Mouse (Mus musculus) ES-E14 (cell line): ENCODE results near the gene Bcam. TPM values are rescaled to one million over a fixed set of nuclear protein-coding genes. Genes with fewer than 3 reads are reported as not detected.

Experiments used
- DNase-seq: peaks from one replicate; pipeline ENCODE4 v3.0.0-alpha.2; 2013; ENCODE audit warnings: low read depth, low spot score
- H3K27ac ChIP-seq: 2 replicates; pipeline ENCODE4 v1.5.1; 2012; ENCODE audit warnings: low read depth, mild to moderate bottlenecking, low read length, moderate library complexity, mixed read lengths; ENCODE audit not compliant: poor library complexity, insufficient read depth, severe bottlenecking
- H3K36me3 ChIP-seq: 2 replicates; pipeline ENCODE4 v1.6.1; 2012; ENCODE audit warnings: mild to moderate bottlenecking, low read length, moderate library complexity, mixed read lengths; ENCODE audit not compliant: control insufficient read depth, poor library complexity, insufficient read depth, severe bottlenecking
- H3K4me1 ChIP-seq, 2 experiments: fragments of 150-350 bp in 1 of 2; sonication (generic) in 1 of 2; 2 replicates each; pipeline ENCODE4 v1.6.1; 2012; ENCODE audit warnings: low read length in 2 of 2, mild to moderate bottlenecking in 1 of 2, mixed read lengths in 1 of 2; ENCODE audit not compliant: control insufficient read depth in 2 of 2, insufficient read depth in 2 of 2, poor library complexity in 1 of 2
- H3K4me3 ChIP-seq, 2 experiments: fragments of 150-350 bp in 1 of 2; sonication (generic) in 1 of 2; 2 replicates each; pipeline ENCODE4 v1.5.1; 2012; ENCODE audit warnings: low read length in 2 of 2, low read depth in 1 of 2, mild to moderate bottlenecking in 1 of 2, mixed read lengths in 1 of 2; ENCODE audit not compliant: insufficient read depth in 1 of 2, poor library complexity in 1 of 2, severe bottlenecking in 1 of 2
- H3K9ac ChIP-seq: 2 replicates; pipeline ENCODE4 v1.6.1; 2012; ENCODE audit warnings: low read depth, mild to moderate bottlenecking, low read length, mixed read lengths; ENCODE audit not compliant: poor library complexity, insufficient read depth, severe bottlenecking
- H3K9me3 ChIP-seq: fragments of 150-350 bp; sonication (generic); 2 replicates; pipeline ENCODE4 v1.6.1; 2012; ENCODE audit warnings: low read depth, mild to moderate bottlenecking, low read length; ENCODE audit not compliant: control insufficient read depth, insufficient read depth
- CHD2 ChIP-seq: IDR thresholded peaks from 2 replicates; pipeline ENCODE4 v1.6.1; 2014; ENCODE audit warnings: mild to moderate bottlenecking, low read depth, low read length, inconsistent platforms
- HCFC1 ChIP-seq: IDR thresholded peaks from 2 replicates; pipeline ENCODE4 v1.6.1; 2012; ENCODE audit warnings: low read length, inconsistent platforms, borderline replicate concordance; ENCODE audit not compliant: insufficient read depth
- MAFK ChIP-seq: IDR thresholded peaks from 2 replicates; pipeline ENCODE4 v1.6.1; 2014; ENCODE audit warnings: mild to moderate bottlenecking, low read depth, low read length, inconsistent platforms; ENCODE audit not compliant: insufficient read depth
- ZC3H11A ChIP-seq: IDR thresholded peaks from 2 replicates; pipeline ENCODE4 v1.6.1; 2012; ENCODE audit warnings: low read depth, mild to moderate bottlenecking, inconsistent platforms, low read length, borderline replicate concordance
- ZNF384 ChIP-seq: IDR thresholded peaks from 2 replicates; pipeline ENCODE4 v1.6.1; 2012; ENCODE audit warnings: low read depth, low read length, inconsistent platforms
- in situ Hi-C, 2 experiments: fragments of 600-800 bp; cut with MboI; formaldehyde crosslinking; loops; one replicate each; pipeline ENCODE4 v1.15.1; 2025; ENCODE audit warnings: low sequenced_read_pairs in 2 of 2, inconsistent platforms in 1 of 2; ENCODE audit not compliant: unreplicated experiment in 2 of 2
- total RNA-seq: library from RNA; depleted of rRNA; stranded (reverse); fragments of 300-350 nt; gene quantifications from 2 replicates; pipeline ENCODE4 v1.2.3, GENCODE M21; 2012

Bcam gene
- total RNA-seq, 1 experiment, result 167 TPM

GRCm38 (mm10) chr7:19736389-19737057, 34.3 kb downstream of the Bcam start:
- Histone ChIP-seq H3K27ac (peak overlapping the region; percentile 8; the same call in 1 of the 2 replicates), H3K4me1 (peaks cover 2 to 25% of the 10 kb centered on the region in 2 experiments; a peak in 3 of 4 replicates), H3K9ac (no peak overlapping the region), H3K36me3 (peaks cover 71% of the 10 kb centered on the region), H3K9me3 (no peaks in the 10 kb centered on the region), H3K4me3 (no peak overlapping the region)
- DNase-seq, result no peak
- in situ Hi-C loops, result no loop called here
- TF ChIP-seq MAFK (no peak), HCFC1 (no peak), ZNF384 (no peak), ZC3H11A (no peak), CHD2 (no peak)

GRCm38 (mm10) chr7:19734178-19734666, 36.6 kb downstream of the Bcam start:
- no peak for DNase-seq
- in situ Hi-C loops, result no loop called here
- peaks cover 0 to 13% of the 10 kb centered on the region in 2 experiments; a peak in 2 of 4 replicates for H3K4me1 ChIP-seq
- no peak overlapping the region for H3K4me3 ChIP-seq
- no peaks in the 10 kb centered on the region for H3K9me3 ChIP-seq
- no peak overlapping the region for H3K27ac ChIP-seq
- TF ChIP-seq CHD2, result no peak
- no peak for TF ChIP-seq ZC3H11A
- no peak for TF ChIP-seq MAFK
- TF ChIP-seq ZNF384, result no peak
- TF ChIP-seq HCFC1, result no peak
- no peak overlapping the region for H3K9ac ChIP-seq
- H3K36me3 ChIP-seq, result peaks cover 86% of the 10 kb centered on the region

DNA sequence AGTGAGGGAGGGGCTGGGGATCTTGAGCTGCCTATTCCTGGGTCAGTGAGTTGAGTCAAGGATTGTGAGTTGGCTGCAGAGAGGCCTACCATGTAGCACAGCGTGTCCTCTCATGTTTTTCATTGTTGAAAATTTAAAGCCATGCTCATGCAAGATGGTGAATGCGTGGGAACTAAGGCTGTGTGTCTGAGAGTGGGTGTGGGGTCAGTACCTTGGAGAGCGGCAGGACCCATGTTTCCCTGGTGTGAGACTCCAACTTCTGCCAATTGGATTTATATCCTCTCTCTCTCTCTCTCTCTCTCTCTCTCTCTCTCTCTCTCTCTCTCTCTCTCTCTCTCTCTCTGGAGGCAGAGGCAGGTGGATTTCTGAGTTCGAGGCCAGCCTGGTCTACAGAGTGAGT, 44.3 kb downstream of the Bcam start:
- no peaks in the 10 kb centered on the region for H3K9me3 ChIP-seq
- no peak overlapping the region for H3K4me3 ChIP-seq
- no peak overlapping the region for H3K27ac ChIP-seq
- TF ChIP-seq HCFC1 (no peak), MAFK (no peak), CHD2 (no peak), ZC3H11A (no peak), ZNF384 (no peak)
- peaks cover 0 to 20% of the 10 kb centered on the region in 2 experiments; a peak in 1 of 4 replicates for H3K4me1 ChIP-seq
- H3K36me3 ChIP-seq, result peaks cover 72% of the 10 kb centered on the region
- in situ Hi-C loops, result no loop called here
- DNase-seq, result no peak
- no peak overlapping the region for H3K9ac ChIP-seq

GRCm38 (mm10) chr7:19724167-19724566, 46.6 kb downstream of the Bcam start:
- H3K9ac ChIP-seq, result no peak overlapping the region
- peaks cover 56% of the 10 kb centered on the region for H3K36me3 ChIP-seq
- peaks cover 0 to 21% of the 10 kb centered on the region in 2 experiments; a peak in 1 of 4 replicates for H3K4me1 ChIP-seq
- in situ Hi-C loops, result no loop called here
- H3K4me3 ChIP-seq, result no peak overlapping the region
- H3K9me3 ChIP-seq, result no peaks in the 10 kb centered on the region
- no peak for DNase-seq
- H3K27ac ChIP-seq, result no peak overlapping the region
- TF ChIP-seq MAFK (no peak), CHD2 (no peak), ZNF384 (no peak), HCFC1 (no peak), ZC3H11A (no peak)
